7 mouse cellular contexts compared by ENCODE assay signal in genomic region chr6:88855636-88856035, GRCm38 (mm10). TPM values are rescaled to one million over a fixed set of nuclear protein-coding genes. Genes with fewer than 3 reads are reported as not detected.
DNase-seq lines count a peak whose midpoint lies in the region; ATAC-seq and TF ChIP-seq lines count a peak whose summit lies in the region.

No protein-coding gene starts in this region.

- no peak for TF ChIP-seq CTCF in lung, adult 2 months (IDR thresholded peaks at IDR 0.05; ENCODE audit: insufficient read depth, low read length)
- TF ChIP-seq CTCF in olfactory bulb, adult 2 months (IDR thresholded peaks at IDR 0.05; ENCODE audit: insufficient read depth, low read depth, low read length), result peak; percentile 23; the same call in 1 of the 2 replicates

- no peaks in the 10 kb centered on the region for H3K27me3 ChIP-seq in intestine, embryonic 14.5 days (replicated peaks; ENCODE audit: control insufficient read depth, insufficient read depth, low read length)

- H3K36me3 ChIP-seq in intestine, embryonic 14.5 days (ENCODE audit: control insufficient read depth, insufficient read depth, low read length), result peaks cover 4% of the 10 kb centered on the region; the same call in 1 of the 2 replicates

- no peak overlapping the region for H3K9ac ChIP-seq in intestine, embryonic 14.5 days (ENCODE audit: low read length)

- DNase-seq in urinary bladder, postnatal 14 days (ENCODE audit: low spot score), result peak; percentile 69
- no peak for DNase-seq in urinary bladder, postnatal 4 days (ENCODE audit: low spot score in 2 of 2)
- DNase-seq in adrenal gland, postnatal 36 days, result peak; percentile 36 to 73
- DNase-seq in intestine, embryonic 14.5 days (ENCODE audit: low spot score), result peak; percentile 72
- DNase-seq in lung, adult 2 months, result peak; percentile 34

- H3K4me3 ChIP-seq in intestine, embryonic 14.5 days (ENCODE audit: low read depth, low read length), result no peak overlapping the region
- no peak overlapping the region for H3K4me3 ChIP-seq in lung, adult 2 months (replicated peaks; ENCODE audit: extremely low read depth, low read depth, low read length)
- no peak overlapping the region for H3K4me3 ChIP-seq in olfactory bulb, adult 2 months (ENCODE audit: insufficient read depth, low read depth, low read length)

- peak; percentile 68; the same call in 1 of the 2 replicates for ATAC-seq in erythroid progenitor cell, adult 5-6 weeks (replicated peaks; ENCODE audit: low FRiP score, poor library complexity, severe bottlenecking)
- ATAC-seq in intestine, embryonic 14.5 days (replicated peaks; ENCODE audit: low FRiP score, low TSS enrichment, low read depth), result peak; percentile 52; the same call in 1 of the 2 replicates

- no peak for TF ChIP-seq POLR2A in lung, adult 2 months (IDR thresholded peaks at IDR 0.05; ENCODE audit: borderline replicate concordance, extremely low read depth, low read depth, low read length)
- TF ChIP-seq POLR2A in olfactory bulb, adult 2 months (IDR thresholded peaks at IDR 0.05; ENCODE audit: insufficient read depth, low read depth, low read length), result no peak

- H3K4me1 ChIP-seq in intestine, embryonic 14.5 days (replicated peaks; ENCODE audit: control insufficient read depth, insufficient read depth, low read length), result no peaks in the 10 kb centered on the region
- no peaks in the 10 kb centered on the region for H3K4me1 ChIP-seq in lung, adult 2 months (ENCODE audit: control insufficient read depth, insufficient read depth, low read length)
- H3K4me1 ChIP-seq in olfactory bulb, adult 2 months (ENCODE audit: control insufficient read depth, insufficient read depth, low read length), result peaks cover 25% of the 10 kb centered on the region

- no peak overlapping the region for H3K4me2 ChIP-seq in intestine, embryonic 14.5 days (ENCODE audit: low read length)

- no peak overlapping the region for H3K27ac ChIP-seq in intestine, embryonic 14.5 days (ENCODE audit: low read depth)
- H3K27ac ChIP-seq in olfactory bulb, adult 2 months (ENCODE audit: insufficient read depth, low read depth, low read length), result no peak overlapping the region

- no peaks in the 10 kb centered on the region for H3K9me3 ChIP-seq in intestine, embryonic 14.5 days (ENCODE audit: control insufficient read depth, low read length)

- WGBS in intestine, embryonic 14.5 days, result 13% methylated on average over 5 of the region's 5 CpGs
- 26% methylated on average over 5 of the region's 5 CpGs for WGBS in lung, adult 2 months
- 23% methylated on average over 5 of the region's 5 CpGs for WGBS in olfactory bulb, adult 2 months

RNA-seq across cellular contexts. Expression of gene Abtb1, which starts 13.9 kb away (rescaled TPM):
- total RNA-seq in adrenal gland, postnatal 36 days (2021), result 10 to 100 TPM; 19.3 to 30.3 TPM
- 49.4 and 49.9 TPM in 2 replicates for total RNA-seq in erythroid progenitor cell, adult 5-6 weeks (2015; ENCODE audit: low replicate concordance)
- 112 and 178 TPM in 2 replicates for total RNA-seq in erythroid progenitor cell, adult 5-6 weeks (2017; ENCODE audit: low replicate concordance)
- polyA plus RNA-seq in intestine, embryonic 14.5 days (2014; fragmentation: Nextera tagmentation; extraction: Ambion mirVana), result 21.8 and 23.0 TPM in 2 replicates
- polyA plus RNA-seq in lung, adult 2 months (2012; rRNA removed), result 80.0 and 90.8 TPM in 2 replicates
- polyA plus RNA-seq in olfactory bulb, adult 2 months (2012; ENCODE audit: insufficient read depth, insufficient read length, low replicate concordance, missing spikeins), result not detected in 2 replicates

RNA-seq across cellular contexts. Expression of gene Podxl2, which starts 19.2 kb away (rescaled TPM):
- 10 to 100 TPM; 34.6 to 61.1 TPM for total RNA-seq in adrenal gland, postnatal 36 days (2021)
- not detected in 2 replicates for total RNA-seq in erythroid progenitor cell, adult 5-6 weeks (2015; ENCODE audit: low replicate concordance)
- 12.3 TPM in 1 of 2 replicates, not detected in the other for total RNA-seq in erythroid progenitor cell, adult 5-6 weeks (2017; ENCODE audit: low replicate concordance)
- 68.0 and 71.4 TPM in 2 replicates for polyA plus RNA-seq in intestine, embryonic 14.5 days (2014; fragmentation: Nextera tagmentation; extraction: Ambion mirVana)
- 35.8 and 51.4 TPM in 2 replicates for polyA plus RNA-seq in lung, adult 2 months (2012; rRNA removed)
- polyA plus RNA-seq in olfactory bulb, adult 2 months (2012; ENCODE audit: insufficient read depth, insufficient read length, low replicate concordance, missing spikeins), result 321 TPM in 1 of 2 replicates, not detected in the other

RNA-seq across cellular contexts. Expression of gene Mcm2, which starts 42.9 kb away (rescaled TPM):
- total RNA-seq in adrenal gland, postnatal 36 days (2021), result 10 to 100 TPM; 28.9 to 40.1 TPM
- 111 and 119 TPM in 2 replicates for total RNA-seq in erythroid progenitor cell, adult 5-6 weeks (2015; ENCODE audit: low replicate concordance)
- 159 and 169 TPM in 2 replicates for total RNA-seq in erythroid progenitor cell, adult 5-6 weeks (2017; ENCODE audit: low replicate concordance)
- 139 and 152 TPM in 2 replicates for polyA plus RNA-seq in intestine, embryonic 14.5 days (2014; fragmentation: Nextera tagmentation; extraction: Ambion mirVana)
- 11.1 and 12.6 TPM in 2 replicates for polyA plus RNA-seq in lung, adult 2 months (2012; rRNA removed)
- polyA plus RNA-seq in olfactory bulb, adult 2 months (2012; ENCODE audit: insufficient read depth, insufficient read length, low replicate concordance, missing spikeins), result not detected in 2 replicates

RNA-seq across cellular contexts. Expression of gene Tpra1, which starts 46.4 kb away (rescaled TPM):
- total RNA-seq in adrenal gland, postnatal 36 days (2021), result 100 to 1,000 TPM; 104 TPM
- total RNA-seq in erythroid progenitor cell, adult 5-6 weeks (2015; ENCODE audit: low replicate concordance), result 47.9 and 70.8 TPM in 2 replicates
- total RNA-seq in erythroid progenitor cell, adult 5-6 weeks (2017; ENCODE audit: low replicate concordance), result 71.2 and 104 TPM in 2 replicates
- 54.0 and 59.6 TPM in 2 replicates for polyA plus RNA-seq in intestine, embryonic 14.5 days (2014; fragmentation: Nextera tagmentation; extraction: Ambion mirVana)
- polyA plus RNA-seq in lung, adult 2 months (2012; rRNA removed), result 176 and 184 TPM in 2 replicates
- not detected in 2 replicates for polyA plus RNA-seq in olfactory bulb, adult 2 months (2012; ENCODE audit: insufficient read depth, insufficient read length, low replicate concordance, missing spikeins)

Comparison
In these comparisons a context has a peak if more than half of its experiments do, and no peak if none do; other contexts are left out.
1. DNase-seq: peak in urinary bladder, postnatal 14 days (single experiment), adrenal gland, postnatal 36 days (2 of 2), intestine, embryonic 14.5 days (single experiment) and lung, adult 2 months (single experiment); none in urinary bladder, postnatal 4 days (0 of 2).
2. RNA of gene Abtb1, which starts 13.9 kb away (polyA plus RNA-seq): 80.0 to 90.8 TPM in lung, adult 2 months and 21.8 to 23.0 TPM in intestine, embryonic 14.5 days; not detected in olfactory bulb, adult 2 months; every median in the first group is over 10 times any median in the second.